Comparison of ENCODE assay signal across 8 mouse cellular contexts in the genomic region with DNA sequence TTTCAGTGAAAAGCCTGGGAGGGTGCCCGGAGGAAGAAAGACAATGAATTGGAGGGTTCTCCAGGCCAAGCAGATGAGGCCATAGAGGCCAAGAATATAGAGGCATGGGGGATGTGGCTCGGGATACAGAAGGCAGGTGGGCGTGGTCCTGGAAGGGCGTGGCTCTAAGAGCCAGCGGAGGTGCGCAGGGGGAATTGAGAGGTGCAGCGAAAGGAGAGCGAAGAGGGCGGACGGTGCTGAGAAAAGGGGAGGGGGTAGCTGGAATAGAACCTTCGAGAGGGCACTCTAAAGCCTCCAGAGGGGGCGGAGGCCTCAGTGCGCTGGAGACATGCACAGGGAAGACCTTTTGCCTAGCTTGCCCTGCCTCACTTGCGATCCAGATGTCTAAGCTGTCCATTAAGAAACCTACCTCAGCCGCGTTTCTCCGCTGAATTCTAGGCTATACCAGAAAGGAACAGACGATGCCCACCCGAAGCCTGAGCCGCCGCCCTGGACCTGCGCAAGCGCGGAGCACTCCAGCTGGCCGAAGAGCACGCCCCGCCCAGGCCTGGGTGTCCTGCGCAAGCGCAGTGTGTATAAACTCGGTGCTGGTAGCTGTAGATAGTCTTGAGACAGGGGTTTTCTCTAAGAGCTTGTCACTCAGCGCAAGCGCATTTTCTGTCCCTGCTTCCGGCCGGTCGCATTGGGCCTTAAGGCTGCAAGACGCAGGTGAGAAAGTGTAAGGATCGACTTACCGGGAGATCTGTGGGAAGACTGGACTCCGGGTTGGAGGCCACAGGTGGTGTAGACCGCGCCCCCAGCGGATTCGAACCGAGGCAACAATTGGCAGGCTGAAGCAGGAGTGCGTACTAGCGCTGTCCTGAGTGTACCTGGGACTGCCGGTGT. TPM values are rescaled to one million over a fixed set of nuclear protein-coding genes. Genes with fewer than 3 reads are reported as not detected.
A peak's percentile ranks its signal among the peaks of the same experiment; 100 is the strongest.
DNase-seq lines count a peak whose midpoint lies in the region; ATAC-seq and TF ChIP-seq lines count a peak whose summit lies in the region.

A gene (minus strand): TSS at position 525 of the 885 bp plus-strand sequence.

- ATAC-seq in activated CD4-positive, CD25-positive, alpha-beta regulatory T cell, adult 4 months: peak; percentile 94

- peaks cover 5% of the 10 kb centered on the region for H3K27me3 ChIP-seq in megakaryocyte, embryonic 14.5 days (replicated peaks)

- H3K4me1 ChIP-seq in cortical plate, adult 2 months (ENCODE audit: control insufficient read depth, insufficient read depth, low read length): peaks cover 3% of the 10 kb centered on the region; the same call in 1 of the 2 replicates
- H3K4me1 ChIP-seq in megakaryocyte, embryonic 14.5 days: peaks cover 22% of the 10 kb centered on the region

- no peak for TF ChIP-seq CTCF in cortical plate, adult 2 months (IDR thresholded peaks at IDR 0.05; ENCODE audit: extremely low read depth, insufficient read depth, low read length)

- peak within 1 kb of the TSS; percentile 37; the same call in 1 of the 2 replicates for H3K27ac ChIP-seq in cortical plate, adult 2 months (ENCODE audit: insufficient read depth, low read length)

- no peaks in the 10 kb centered on the region for H3K9me3 ChIP-seq in megakaryocyte, embryonic 14.5 days

- peaks cover 13% of the 10 kb centered on the region for H3K36me3 ChIP-seq in megakaryocyte, embryonic 14.5 days (replicated peaks; ENCODE audit: low read length)

- peak; percentile 78 to 84 for DNase-seq in gastrocnemius, adult 8-10 months (ENCODE audit: low spot score in 2 of 2)
- DNase-seq in hindlimb bud, embryonic 11.5 days (ENCODE audit: extremely low spot score, low read depth, low spot score): peak; percentile 86
- DNase-seq in left cerebral cortex, adult 8-10 months (ENCODE audit: low spot score in 2 of 2): peak; percentile 76 to 90
- DNase-seq in right cerebral cortex, postnatal 10 days (ENCODE audit: low spot score in 2 of 2): peak; percentile 94 to 95
- DNase-seq in urinary bladder, postnatal 25 days (ENCODE audit: low spot score): peak; percentile 91

- peak within 1 kb of the TSS; percentile 92 for H3K4me3 ChIP-seq in cortical plate, adult 2 months (ENCODE audit: insufficient read depth, low read length)
- H3K4me3 ChIP-seq in megakaryocyte, embryonic 14.5 days (replicated peaks): peak within 1 kb of the TSS; percentile 98

- peak; percentile 81; the same call in 1 of the 2 replicates for TF ChIP-seq POLR2A in cortical plate, adult 2 months (IDR thresholded peaks at IDR 0.05; ENCODE audit: extremely low read depth, insufficient read depth, low read length)

RNA-seq across cellular contexts. Expression of the gene that starts here (rescaled TPM):
- 10 to 100 TPM; 21.6 to 23.1 TPM for polyA plus RNA-seq in activated CD4-positive, CD25-positive, alpha-beta regulatory T cell, adult 4 months (2017; shearing (Covaris generic))
- polyA plus RNA-seq in cortical plate, adult 2 months (2012; rRNA removed): 79.9 and 81.2 TPM in 2 replicates
- total RNA-seq in gastrocnemius, adult 8-10 months (2022): 1 to 10 TPM; 2.1 to 3.3 (median 3.0) TPM
- total RNA-seq in left cerebral cortex, adult 8-10 months (2022): 10 to 100 TPM; 46.5 to 57.7 (median 56.5) TPM
- 11.5 and 19.6 TPM in 2 replicates for polyA plus RNA-seq in megakaryocyte, embryonic 14.5 days (2012; ENCODE audit: insufficient read depth, low replicate concordance)

Comparison
In these comparisons a context has a peak if more than half of its experiments do, and no peak if none do; other contexts are left out.
1. Peak in every context shown above with its lines: DNase-seq, ATAC-seq, H3K4me3 ChIP-seq and H3K27ac ChIP-seq.
2. RNA of the gene that starts here (total RNA-seq): 46.5 to 57.7 TPM in left cerebral cortex, adult 8-10 months; 2.1 to 3.3 TPM in gastrocnemius, adult 8-10 months; every median in the first group is over 10 times any median in the second.